Mouse (Mus musculus): ENCODE measurements around the gene Fam76a. TPM values are rescaled to one million over a fixed set of nuclear protein-coding genes. Genes with fewer than 3 reads are reported as not detected.

Gene Fam76a
- total and polyA plus RNA-seq, 3 experiments: 13.3 to 45.1 (median 29.5) TPM

GRCm38 (mm10) chr4:132884844-132885374 lies 37.4 kb downstream of the Fam76a start:
- TF ChIP-seq EP300 (IDR thresholded peaks at IDR 0.05; ENCODE audit: insufficient read depth, low read depth, low read length) (no peak), CTCF (IDR thresholded peaks at IDR 0.05) (no peak), POLR2A (IDR thresholded peaks at IDR 0.05; ENCODE audit: insufficient read depth, low read depth, low read length) (no peak)
- intact Hi-C loops (cut with DNase I): loop anchor here (1.0 to 2.0 kb wide), 3 partner anchors 20 to 42 kb away; partner anchors contain the start of genes Fam76a and Ppp1r8
- Histone ChIP-seq H3K4me3 (peak overlapping the region; percentile 98), H3K9ac (ENCODE audit: low read depth, low read length) (peak overlapping the region; percentile 76), H3K27ac (peak overlapping the region; percentile 87), H3K79me2 (replicated peaks; ENCODE audit: control insufficient read depth, insufficient read depth, low read length) (peaks cover 5% of the 10 kb centered on the region), H3K36me3 (ENCODE audit: control insufficient read depth, insufficient read depth, low read length) (peaks cover 7% of the 10 kb centered on the region), H3K4me1 (ENCODE audit: control insufficient read depth, insufficient read depth, low read length) (peaks cover 6% of the 10 kb centered on the region; the same call in 1 of the 2 replicates), H3K27me3 (ENCODE audit: control insufficient read depth, insufficient read depth, low read length) (no peaks in the 10 kb centered on the region)
- DNase-seq: no peak
- 6% methylated on average over 9 of the region's 9 CpGs for WGBS

- under 1% methylated on average over 72 of the region's 72 CpGs for WGBS
- TF ChIP-seq POLR2A (IDR thresholded peaks at IDR 0.05; ENCODE audit: insufficient read depth, low read depth, low read length) (peak; percentile 96), CTCF (IDR thresholded peaks at IDR 0.05) (no peak), EP300 (IDR thresholded peaks at IDR 0.05; ENCODE audit: insufficient read depth, low read depth, low read length) (peak; percentile 23; the same call in 1 of the 2 replicates)
- peak within 1 kb of the TSS; percentile 98 for H3K4me3 ChIP-seq
- H3K27ac ChIP-seq: peak within 1 kb of the TSS; percentile 87
- peak; percentile 94 for DNase-seq
- peaks cover 6% of the 10 kb centered on the region for H3K79me2 ChIP-seq (replicated peaks; ENCODE audit: control insufficient read depth, insufficient read depth, low read length)
- peaks cover 10% of the 10 kb centered on the region for H3K4me1 ChIP-seq (ENCODE audit: control insufficient read depth, insufficient read depth, low read length)
- no peaks in the 10 kb centered on the region for H3K27me3 ChIP-seq (ENCODE audit: control insufficient read depth, insufficient read depth, low read length)
- peaks cover 9% of the 10 kb centered on the region for H3K36me3 ChIP-seq (ENCODE audit: control insufficient read depth, insufficient read depth, low read length)
- intact Hi-C loops (cut with DNase I): loop anchor here (1.0 to 2.0 kb wide), 3 partner anchors 21 to 41 kb away; partner anchors contain the start of genes Fam76a and Ppp1r8
- H3K9ac ChIP-seq (ENCODE audit: low read depth, low read length): peak within 1 kb of the TSS; percentile 88
These were observed 38.1 kb downstream of the Fam76a start, which contains the start of gene Stx12 for GRCm38 (mm10) chr4:132884064-132884843. Gene Stx12, minus strand, starts transcription at chr4:132884509.

- H3K27ac ChIP-seq: peak overlapping the region; percentile 87
- peak overlapping the region; percentile 98 for H3K4me3 ChIP-seq
- H3K4me1 ChIP-seq (ENCODE audit: control insufficient read depth, insufficient read depth, low read length): peaks cover 10% of the 10 kb centered on the region
- no peaks in the 10 kb centered on the region for H3K27me3 ChIP-seq (ENCODE audit: control insufficient read depth, insufficient read depth, low read length)
- no peak for DNase-seq
- intact Hi-C loops (cut with DNase I): loop anchor here (1.0 to 2.0 kb wide), 3 partner anchors 21 to 41 kb away; partner anchors contain the start of genes Fam76a and Ppp1r8
- H3K36me3 ChIP-seq (ENCODE audit: control insufficient read depth, insufficient read depth, low read length): peaks cover 9% of the 10 kb centered on the region
- H3K79me2 ChIP-seq (replicated peaks; ENCODE audit: control insufficient read depth, insufficient read depth, low read length): peaks cover 6% of the 10 kb centered on the region
- TF ChIP-seq EP300 (IDR thresholded peaks at IDR 0.05; ENCODE audit: insufficient read depth, low read depth, low read length) (no peak), POLR2A (IDR thresholded peaks at IDR 0.05; ENCODE audit: insufficient read depth, low read depth, low read length) (no peak)
- peak overlapping the region; percentile 88 for H3K9ac ChIP-seq (ENCODE audit: low read depth, low read length)
- WGBS: under 1% methylated on average over 21 of the region's 21 CpGs
These were observed 38.7 kb downstream of the Fam76a start for GRCm38 (mm10) chr4:132883561-132884063.

- Histone ChIP-seq H3K27ac (no peak overlapping the region), H3K27me3 (ENCODE audit: control insufficient read depth, insufficient read depth, low read length) (no peaks in the 10 kb centered on the region), H3K4me3 (no peak overlapping the region), H3K9ac (ENCODE audit: low read depth, low read length) (no peak overlapping the region), H3K79me2 (replicated peaks; ENCODE audit: control insufficient read depth, insufficient read depth, low read length) (peaks cover 14% of the 10 kb centered on the region), H3K36me3 (ENCODE audit: control insufficient read depth, insufficient read depth, low read length) (peaks cover 10% of the 10 kb centered on the region), H3K4me1 (ENCODE audit: control insufficient read depth, insufficient read depth, low read length) (peaks cover 10% of the 10 kb centered on the region)
- TF ChIP-seq POLR2A (IDR thresholded peaks at IDR 0.05; ENCODE audit: insufficient read depth, low read depth, low read length) (no peak), CTCF (IDR thresholded peaks at IDR 0.05) (no peak), EP300 (IDR thresholded peaks at IDR 0.05; ENCODE audit: insufficient read depth, low read depth, low read length) (no peak)
- 79% methylated on average over 7 of the region's 7 CpGs for WGBS
- intact Hi-C loops (cut with DNase I): no loop called here
- DNase-seq: no peak
These were observed 47.8 kb downstream of the Fam76a start for GRCm38 (mm10) chr4:132874363-132875097.

- Histone ChIP-seq H3K9ac (ENCODE audit: low read depth, low read length) (no peak overlapping the region), H3K27me3 (ENCODE audit: control insufficient read depth, insufficient read depth, low read length) (no peaks in the 10 kb centered on the region), H3K27ac (no peak overlapping the region), H3K79me2 (replicated peaks; ENCODE audit: control insufficient read depth, insufficient read depth, low read length) (peaks cover 14% of the 10 kb centered on the region), H3K4me3 (no peak overlapping the region), H3K36me3 (ENCODE audit: control insufficient read depth, insufficient read depth, low read length) (peaks cover 11% of the 10 kb centered on the region), H3K4me1 (ENCODE audit: control insufficient read depth, insufficient read depth, low read length) (peaks cover 10% of the 10 kb centered on the region)
- intact Hi-C loops (cut with DNase I): no loop called here
- no peak for TF ChIP-seq POLR2A (IDR thresholded peaks at IDR 0.05; ENCODE audit: insufficient read depth, low read depth, low read length)
- TF ChIP-seq EP300 (IDR thresholded peaks at IDR 0.05; ENCODE audit: insufficient read depth, low read depth, low read length): no peak
- 58% methylated on average over 11 of the region's 11 CpGs for WGBS
- peak in 1 of 2 experiments; percentile 9 for DNase-seq
These were observed 48.6 kb downstream of the Fam76a start for GRCm38 (mm10) chr4:132873481-132874362.
